Mouse (Mus musculus) midbrain, embryonic 12.5 days (tissue): ENCODE results near the gene Gldc. TPM values are rescaled to one million over a fixed set of nuclear protein-coding genes. Genes with fewer than 3 reads are reported as not detected.

Experiments used
- ATAC-seq: fragments of 200-750 bp; cut with Nextera tagmentation; 2 replicates; pipeline ENCODE4 v1.8.0; 2017; ENCODE audit warnings: low read depth, moderate TSS enrichment, moderate library complexity; ENCODE audit not compliant: low FRiP score
- H3K27ac ChIP-seq: fragments of 300-500 bp; sonication (generic); replicated peaks from 2 replicates; pipeline ENCODE4 v1.5.1; 2016; ENCODE audit warnings: mild to moderate bottlenecking
- H3K27me3 ChIP-seq: fragments of 300-500 bp; sonication (generic); 2 replicates; pipeline ENCODE4 v1.6.1; 2016; ENCODE audit warnings: mild to moderate bottlenecking
- H3K36me3 ChIP-seq: fragments of 300-500 bp; sonication (generic); 2 replicates; pipeline ENCODE4 v1.6.1; 2016
- H3K4me1 ChIP-seq: fragments of 300-500 bp; sonication (generic); 2 replicates; pipeline ENCODE4 v1.6.1; 2016
- H3K4me2 ChIP-seq: fragments of 300-500 bp; sonication (generic); replicated peaks from 2 replicates; pipeline ENCODE4 v1.6.1; 2016; ENCODE audit warnings: mild to moderate bottlenecking, moderate library complexity
- H3K4me3 ChIP-seq: fragments of 300-500 bp; sonication (generic); 2 replicates; pipeline ENCODE4 v1.5.1; 2016; ENCODE audit warnings: mild to moderate bottlenecking
- H3K9ac ChIP-seq: fragments of 300-500 bp; sonication (generic); replicated peaks from 2 replicates; pipeline ENCODE4 v1.6.1; 2016; ENCODE audit warnings: mild to moderate bottlenecking, moderate library complexity
- H3K9me3 ChIP-seq: fragments of 300-500 bp; sonication (generic); 2 replicates; pipeline ENCODE4 v1.6.1; 2016; ENCODE audit warnings: mild to moderate bottlenecking
- WGBS: fragments of 180-500 bp; shearing (Covaris S2); methylation state at CpG from one replicate; pipeline ENCODE4 v1.1.7; 2016; 5-methylcytosine and 5-hydroxymethylcytosine counted together
- polyA plus RNA-seq: library from polyadenylated mRNA; unstranded; fragments of >200 nt; fragmentation: Nextera tagmentation; extraction: Ambion mirVana; gene quantifications from 2 replicates; pipeline ENCODE4 v1.2.1, GENCODE M21; 2016

The Gldc gene
- polyA plus RNA-seq, 1 experiment from 2014 or later: 21.7 TPM

DNA sequence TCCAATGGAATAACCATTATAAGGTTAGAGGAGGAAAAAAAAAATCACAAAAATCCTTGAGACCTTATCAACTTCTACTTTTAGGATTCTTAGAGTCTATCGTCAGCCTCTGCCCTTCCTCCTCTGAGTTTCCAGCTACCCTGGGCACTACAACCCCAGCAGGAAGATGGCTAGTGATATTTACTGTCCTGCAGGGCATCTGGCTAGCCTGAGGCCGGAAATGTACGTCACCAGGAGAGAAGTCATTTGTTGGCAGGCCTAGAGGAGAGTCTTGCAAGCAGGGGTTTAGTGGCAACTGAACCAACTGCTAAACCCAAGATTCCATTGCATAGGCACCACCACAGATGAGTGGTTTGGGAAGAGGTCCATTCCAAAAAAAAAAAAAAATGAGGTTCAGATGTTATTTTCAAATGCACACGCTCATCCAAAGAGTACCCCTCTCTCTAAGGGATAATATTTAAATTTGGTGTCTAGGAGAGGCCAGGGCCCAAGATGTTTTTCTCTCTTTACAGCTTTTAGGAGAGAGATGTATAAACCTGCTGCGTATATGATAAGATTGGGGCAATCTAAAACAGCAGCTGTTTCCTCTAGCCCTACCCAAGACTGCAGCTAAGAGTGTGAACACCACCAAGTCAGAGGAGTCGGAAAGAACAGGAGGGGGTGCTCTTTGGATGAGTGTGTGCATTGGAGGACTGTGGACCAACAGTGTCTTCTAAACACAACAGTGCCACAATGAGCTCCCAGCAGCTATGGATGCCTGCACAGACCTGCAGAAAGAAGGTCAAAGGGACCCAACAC is 70.0 kb downstream of the Gldc start:
- 90% methylated on average over 6 of the region's 6 CpGs for WGBS
- peaks cover 20% of the 10 kb centered on the region for H3K36me3 ChIP-seq
- ATAC-seq: no peak

GRCm38 (mm10) chr19:30102620-30103019 is 72.6 kb downstream of the Gldc start:
- WGBS: 91% methylated on average over 6 of the region's 6 CpGs
- Histone ChIP-seq H3K36me3 (peaks cover 46% of the 10 kb centered on the region), H3K4me2 (no peak overlapping the region), H3K9me3 (no peaks in the 10 kb centered on the region), H3K4me3 (no peak overlapping the region), H3K27me3 (no peaks in the 10 kb centered on the region), H3K4me1 (peaks cover 3% of the 10 kb centered on the region; the same call in 1 of the 2 replicates), H3K27ac (no peak overlapping the region), H3K9ac (no peak overlapping the region)
- ATAC-seq: no peak

More for the DNA sequence above, 70.0 kb downstream of the Gldc start:
- Histone ChIP-seq H3K27me3 (no peaks in the 10 kb centered on the region), H3K27ac (no peak overlapping the region), H3K4me1 (peaks cover 13% of the 10 kb centered on the region; the same call in 1 of the 2 replicates), H3K4me3 (no peak overlapping the region), H3K9ac (no peak overlapping the region), H3K4me2 (no peak overlapping the region), H3K9me3 (no peaks in the 10 kb centered on the region)

- Histone ChIP-seq H3K9me3 (no peaks in the 10 kb centered on the region), H3K27me3 (no peaks in the 10 kb centered on the region), H3K4me1 (peaks cover 11% of the 10 kb centered on the region; the same call in 1 of the 2 replicates), H3K36me3 (peaks cover 66% of the 10 kb centered on the region), H3K4me3 (no peak overlapping the region), H3K27ac (no peak overlapping the region), H3K4me2 (no peak overlapping the region), H3K9ac (no peak overlapping the region)
- ATAC-seq: no peak
- 93% methylated on average over 12 of the region's 12 CpGs for WGBS
Observed at GRCm38 (mm10) chr19:30100571-30100970, 74.7 kb downstream of the Gldc start.

DNA sequence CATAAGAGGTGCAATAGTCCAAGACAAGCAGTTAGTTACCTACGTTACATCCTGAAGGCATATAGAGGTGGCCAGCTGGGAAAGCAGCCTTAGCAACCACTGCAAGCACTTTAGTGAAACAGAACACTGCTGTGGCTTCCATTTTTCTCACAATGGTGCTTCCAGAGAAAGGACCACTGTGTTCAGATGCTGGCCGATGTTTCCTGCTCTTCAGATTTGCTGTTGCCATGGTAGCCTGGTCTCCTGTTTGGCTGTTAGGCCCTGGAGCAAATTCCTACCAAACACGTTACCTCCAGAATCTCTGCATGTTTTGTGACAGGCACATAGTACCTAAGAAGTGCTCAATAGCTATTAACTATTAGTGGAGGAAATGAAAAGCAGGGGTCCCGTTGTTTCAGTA is 78.2 kb downstream of the Gldc start:
- H3K4me3 ChIP-seq: no peak overlapping the region
- peaks cover 11% of the 10 kb centered on the region; the same call in 1 of the 2 replicates for H3K4me1 ChIP-seq
- no peak for ATAC-seq
- H3K36me3 ChIP-seq: peaks cover 90% of the 10 kb centered on the region
- H3K27me3 ChIP-seq: no peaks in the 10 kb centered on the region
- peak overlapping the region; percentile 39; the same call in 1 of the 2 replicates for H3K27ac ChIP-seq
- H3K9ac ChIP-seq: no peak overlapping the region
- no peaks in the 10 kb centered on the region for H3K9me3 ChIP-seq
- WGBS: 80% methylated on average over 4 of the region's 4 CpGs
- no peak overlapping the region for H3K4me2 ChIP-seq

GRCm38 (mm10) chr19:30096186-30096585 is 79.0 kb downstream of the Gldc start:
- Histone ChIP-seq H3K4me1 (peaks cover 11% of the 10 kb centered on the region; the same call in 1 of the 2 replicates), H3K4me3 (no peak overlapping the region), H3K9ac (no peak overlapping the region), H3K27me3 (no peaks in the 10 kb centered on the region), H3K9me3 (no peaks in the 10 kb centered on the region), H3K4me2 (no peak overlapping the region), H3K27ac (0 out of 2 replicates have a peak overlapping the region, but pooled peaks have one; percentile 39), H3K36me3 (peaks cover 98% of the 10 kb centered on the region)
- peak; percentile 67 for ATAC-seq
- 43% methylated on average over 3 of the region's 3 CpGs for WGBS

DNA sequence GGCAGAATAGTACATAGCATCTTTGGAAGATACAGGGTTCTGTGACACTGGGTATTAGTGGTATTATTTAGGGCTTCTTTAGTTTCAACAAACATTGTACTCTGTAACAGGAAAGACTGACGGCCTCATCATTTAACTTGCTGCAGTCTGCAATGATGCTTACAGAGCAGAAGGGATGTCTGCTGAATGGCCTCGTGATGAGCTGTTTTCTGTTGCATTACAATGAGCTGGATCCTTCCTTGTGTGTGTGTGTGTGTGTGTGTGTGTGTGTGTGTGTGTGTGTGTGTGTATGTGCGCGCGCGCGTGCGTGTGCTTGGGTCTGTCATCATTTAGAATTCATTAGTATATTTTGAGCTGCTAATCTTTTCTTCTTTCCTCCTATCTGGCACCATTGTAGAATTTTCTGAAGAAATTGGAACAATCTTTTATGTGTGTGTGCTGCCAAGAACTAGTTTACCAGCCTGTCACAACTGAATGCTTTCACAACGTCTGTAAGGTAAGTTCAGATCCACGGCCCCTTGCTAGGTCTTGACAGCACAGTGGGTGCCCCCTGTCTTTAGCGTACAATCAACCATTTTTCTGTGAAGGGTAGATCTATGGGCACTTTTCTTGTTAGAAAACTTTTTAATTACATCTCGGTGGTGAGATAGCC is 83.5 kb downstream of the Gldc start:
- Histone ChIP-seq H3K9ac (no peak overlapping the region), H3K4me3 (no peak overlapping the region), H3K36me3 (peaks cover 87% of the 10 kb centered on the region), H3K9me3 (no peaks in the 10 kb centered on the region), H3K27me3 (no peaks in the 10 kb centered on the region), H3K4me2 (no peak overlapping the region), H3K4me1 (peaks cover 6% of the 10 kb centered on the region; the same call in 1 of the 2 replicates), H3K27ac (no peak overlapping the region)
- no peak for ATAC-seq
- 90% methylated on average over 12 of the region's 12 CpGs for WGBS

GRCm38 (mm10) chr19:30090163-30090562 is 85.1 kb downstream of the Gldc start:
- Histone ChIP-seq H3K9me3 (no peaks in the 10 kb centered on the region), H3K4me3 (no peak overlapping the region), H3K4me1 (no peaks in the 10 kb centered on the region), H3K36me3 (peaks cover 86% of the 10 kb centered on the region), H3K27ac (no peak overlapping the region), H3K4me2 (no peak overlapping the region), H3K27me3 (no peaks in the 10 kb centered on the region), H3K9ac (no peak overlapping the region)
- WGBS: 90% methylated on average over 6 of the region's 6 CpGs
- ATAC-seq: no peak

DNA sequence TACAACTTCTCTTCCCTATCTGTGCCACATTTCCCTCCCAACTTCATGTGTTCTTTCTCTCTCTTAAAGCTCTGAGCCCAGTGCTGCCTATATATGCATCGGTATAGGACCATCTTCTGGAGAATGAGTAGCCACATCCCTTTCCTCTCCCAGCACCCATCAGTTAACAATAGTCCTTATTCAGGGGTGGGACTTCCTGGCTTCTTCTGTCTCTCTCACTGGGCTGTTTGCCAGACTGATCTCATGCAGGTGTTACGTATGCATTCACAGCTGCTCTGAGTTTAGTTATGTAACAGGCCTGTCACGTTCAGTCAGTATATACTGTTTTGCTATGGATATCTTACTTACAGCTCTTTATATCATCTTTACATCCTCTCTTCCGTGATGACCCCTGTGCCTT is 109.4 kb downstream of the Gldc start:
- H3K4me1 ChIP-seq: no peaks in the 10 kb centered on the region
- H3K4me3 ChIP-seq: no peak overlapping the region
- H3K9ac ChIP-seq: no peak overlapping the region
- 84% methylated on average over 4 of the region's 4 CpGs for WGBS
- no peak overlapping the region for H3K4me2 ChIP-seq
- H3K36me3 ChIP-seq: 0 out of 2 replicates have a peak, but pooled peaks cover 1% of the 10 kb centered on the region
- no peak for ATAC-seq
- no peak overlapping the region for H3K27ac ChIP-seq
- H3K9me3 ChIP-seq: no peaks in the 10 kb centered on the region
- no peaks in the 10 kb centered on the region for H3K27me3 ChIP-seq

DNA sequence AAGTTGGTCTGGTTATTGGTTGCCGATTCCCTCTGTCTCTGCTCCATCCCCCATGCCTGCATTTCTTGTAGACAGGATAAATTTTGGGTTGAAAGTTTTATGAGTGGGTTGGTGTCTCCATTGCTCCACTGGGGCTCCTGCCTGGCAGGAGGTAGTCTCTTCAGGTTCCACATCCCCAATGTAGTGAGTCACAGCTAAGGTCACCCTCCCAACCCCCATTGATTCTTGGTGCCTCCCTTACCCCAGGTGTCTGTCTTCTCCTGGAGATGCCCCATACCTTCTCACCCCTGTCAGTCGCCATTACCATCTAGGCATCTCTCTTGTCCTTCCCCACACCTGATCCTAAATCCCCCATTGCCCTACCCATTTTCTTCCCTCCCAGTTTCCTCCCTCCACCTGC is 121.0 kb downstream of the Gldc start:
- H3K4me3 ChIP-seq: no peak overlapping the region
- 85% methylated on average over 2 of the region's 2 CpGs for WGBS
- H3K36me3 ChIP-seq: 0 out of 2 replicates have a peak, but pooled peaks cover 7% of the 10 kb centered on the region
- H3K27ac ChIP-seq: no peak overlapping the region
- no peak for ATAC-seq
- H3K4me2 ChIP-seq: no peak overlapping the region
- no peaks in the 10 kb centered on the region for H3K4me1 ChIP-seq
- no peaks in the 10 kb centered on the region for H3K9me3 ChIP-seq
- no peak overlapping the region for H3K9ac ChIP-seq
- H3K27me3 ChIP-seq: no peaks in the 10 kb centered on the region

DNA sequence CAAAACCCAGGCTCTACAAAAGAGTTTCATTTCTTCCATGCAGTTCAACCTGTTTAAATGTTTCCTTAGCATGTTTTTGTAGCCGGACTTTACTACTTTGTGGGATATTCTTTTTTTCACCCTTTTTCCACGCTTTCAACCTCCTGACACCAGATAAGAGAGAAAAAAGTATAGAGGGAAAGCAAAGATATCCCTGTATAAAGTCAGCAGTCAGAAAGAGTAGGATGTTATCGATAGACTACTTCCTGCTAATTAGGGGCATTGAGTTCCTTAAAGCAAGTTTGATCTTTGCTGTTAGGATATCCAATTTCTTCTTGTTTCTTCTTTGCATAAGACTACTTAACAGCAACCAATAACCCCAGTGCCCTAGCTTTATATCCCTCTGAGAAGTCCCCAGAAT is 123.8 kb downstream of the Gldc start:
- no peaks in the 10 kb centered on the region for H3K9me3 ChIP-seq
- H3K9ac ChIP-seq: no peak overlapping the region
- peaks cover 22% of the 10 kb centered on the region for H3K36me3 ChIP-seq
- ATAC-seq: no peak
- H3K4me3 ChIP-seq: no peak overlapping the region
- WGBS: 96% methylated on average over 3 of the region's 3 CpGs
- no peaks in the 10 kb centered on the region for H3K27me3 ChIP-seq
- H3K4me1 ChIP-seq: no peaks in the 10 kb centered on the region
- H3K27ac ChIP-seq: no peak overlapping the region
- no peak overlapping the region for H3K4me2 ChIP-seq

DNA sequence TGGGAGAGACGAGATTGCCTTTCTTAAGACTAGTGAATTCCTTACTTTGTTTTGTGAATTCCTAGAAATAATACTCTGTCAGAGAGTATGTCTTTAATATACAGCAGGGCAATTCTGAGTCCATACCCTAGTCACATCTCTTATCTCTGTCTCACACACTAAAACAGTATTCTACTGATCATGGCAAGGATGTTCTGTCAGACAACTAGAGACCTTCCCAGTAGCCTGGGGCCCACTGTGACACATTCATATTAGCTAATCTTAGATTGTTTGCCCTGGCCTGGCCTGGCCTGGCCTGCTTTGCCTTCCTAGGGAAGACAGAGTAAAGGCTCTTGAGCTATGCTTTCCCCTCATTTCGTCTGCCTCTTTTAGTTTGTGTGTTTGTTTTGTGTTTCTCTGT is 124.6 kb downstream of the Gldc start:
- no peak overlapping the region for H3K9ac ChIP-seq
- no peak overlapping the region for H3K4me2 ChIP-seq
- no peak overlapping the region for H3K4me3 ChIP-seq
- 64% methylated on average over 2 of the region's 2 CpGs for WGBS
- ATAC-seq: no peak
- H3K27me3 ChIP-seq: no peaks in the 10 kb centered on the region
- H3K4me1 ChIP-seq: no peaks in the 10 kb centered on the region
- no peak overlapping the region for H3K27ac ChIP-seq
- no peaks in the 10 kb centered on the region for H3K9me3 ChIP-seq
- peaks cover 27% of the 10 kb centered on the region for H3K36me3 ChIP-seq
